Mouse (Mus musculus) liver, embryonic 15.5 days (tissue): ENCODE measurements around the gene Gm10134. TPM values are rescaled to one million over a fixed set of nuclear protein-coding genes. Genes with fewer than 3 reads are reported as not detected.
"Not testable (repeated sequence)": the region's sequence is repeated elsewhere in the genome, so short reads cannot be mapped to it uniquely, and the experiment has no call there.

ENCODE experiments used
- ATAC-seq: fragments of 200-750 bp; cut with Nextera tagmentation; 2 replicates; pipeline ENCODE4 v1.8.0; 2017; ENCODE audit warnings: moderate number of reproducible peaks, mild to moderate bottlenecking, moderate library complexity; ENCODE audit not compliant: insufficient read depth
- H3K27ac ChIP-seq: fragments of 300-500 bp; sonication (generic); replicated peaks from 2 replicates; pipeline ENCODE4 v1.5.1; 2015; ENCODE audit warnings: mild to moderate bottlenecking, inconsistent platforms
- H3K27me3 ChIP-seq: fragments of 300-500 bp; sonication (generic); 2 replicates; pipeline ENCODE4 v1.6.1; 2015; ENCODE audit warnings: mild to moderate bottlenecking, inconsistent platforms
- H3K36me3 ChIP-seq: fragments of 300-500 bp; sonication (generic); replicated peaks from 2 replicates; pipeline ENCODE4 v1.6.1; 2015; ENCODE audit warnings: moderate library complexity, mild to moderate bottlenecking, inconsistent platforms
- H3K4me1 ChIP-seq: fragments of 300-500 bp; sonication (generic); replicated peaks from 2 replicates; pipeline ENCODE4 v1.6.1; 2015; ENCODE audit warnings: inconsistent platforms
- H3K4me2 ChIP-seq: fragments of 300-500 bp; sonication (generic); 2 replicates; pipeline ENCODE4 v1.6.1; 2015; ENCODE audit warnings: moderate library complexity, mild to moderate bottlenecking, inconsistent platforms
- H3K4me3 ChIP-seq: fragments of 300-500 bp; sonication (generic); replicated peaks from 2 replicates; pipeline ENCODE4 v1.5.1; 2015; ENCODE audit warnings: mild to moderate bottlenecking, inconsistent platforms
- H3K9ac ChIP-seq: fragments of 300-500 bp; sonication (generic); 2 replicates; pipeline ENCODE4 v1.6.1; 2015; ENCODE audit warnings: moderate library complexity, mild to moderate bottlenecking, inconsistent platforms
- H3K9me3 ChIP-seq: fragments of 300-500 bp; sonication (generic); replicated peaks from 2 replicates; pipeline ENCODE4 v1.6.1; 2016; ENCODE audit warnings: inconsistent platforms
- WGBS: fragments of 180-500 bp; shearing (Covaris S2); methylation state at CpG from one replicate; pipeline ENCODE4 v1.1.7; 2015; ENCODE audit warnings: mixed read lengths; ENCODE audit not compliant: insufficient replicate concordance; 5-methylcytosine and 5-hydroxymethylcytosine counted together
- polyA plus RNA-seq: library from polyadenylated mRNA; unstranded; fragments of >200 nt; fragmentation: Nextera tagmentation; extraction: Ambion mirVana; gene quantifications from 2 replicates; pipeline ENCODE4 v1.2.1, GENCODE M21; 2015

The Gm10134 gene
- polyA plus RNA-seq, 1 experiment from 2014 or later: 0.82 TPM

- not testable (repeated sequence) for H3K4me3 ChIP-seq, H3K4me2 ChIP-seq, H3K36me3 ChIP-seq, H3K9me3 ChIP-seq, H3K9ac ChIP-seq, H3K27ac ChIP-seq, ATAC-seq
- 34% methylated on average over 5 of the region's 5 CpGs for WGBS
- H3K4me1 ChIP-seq: peaks cover 15% of the 10 kb centered on the region
- peaks cover 49% of the 10 kb centered on the region for H3K27me3 ChIP-seq
Measured at GRCm38 (mm10) chr2:28511600-28511999, 5.7 kb downstream of the Gm10134 start.

GRCm38 (mm10) chr2:28512798-28513401, 7.0 kb downstream of the Gm10134 start, which contains the start of gene Ralgds:
Gene Ralgds (plus strand): TSS chr2:28513125.
- H3K4me3 ChIP-seq: peak within 1 kb of the TSS; percentile 53
- ATAC-seq: peak; percentile 40; the same call in 1 of the 2 replicates
- H3K36me3 ChIP-seq: no peaks in the 10 kb centered on the region
- WGBS: under 1% methylated on average over 71 of the region's 71 CpGs
- peaks cover 15% of the 10 kb centered on the region for H3K4me1 ChIP-seq
- H3K4me2 ChIP-seq: peak within 1 kb of the TSS; percentile 83
- no peaks in the 10 kb centered on the region for H3K9me3 ChIP-seq
- no peak within 1 kb of the TSS for H3K27ac ChIP-seq
- no peak within 1 kb of the TSS; the same call in 1 of the 2 replicates for H3K9ac ChIP-seq
- H3K27me3 ChIP-seq: peaks cover 45% of the 10 kb centered on the region

DNA sequence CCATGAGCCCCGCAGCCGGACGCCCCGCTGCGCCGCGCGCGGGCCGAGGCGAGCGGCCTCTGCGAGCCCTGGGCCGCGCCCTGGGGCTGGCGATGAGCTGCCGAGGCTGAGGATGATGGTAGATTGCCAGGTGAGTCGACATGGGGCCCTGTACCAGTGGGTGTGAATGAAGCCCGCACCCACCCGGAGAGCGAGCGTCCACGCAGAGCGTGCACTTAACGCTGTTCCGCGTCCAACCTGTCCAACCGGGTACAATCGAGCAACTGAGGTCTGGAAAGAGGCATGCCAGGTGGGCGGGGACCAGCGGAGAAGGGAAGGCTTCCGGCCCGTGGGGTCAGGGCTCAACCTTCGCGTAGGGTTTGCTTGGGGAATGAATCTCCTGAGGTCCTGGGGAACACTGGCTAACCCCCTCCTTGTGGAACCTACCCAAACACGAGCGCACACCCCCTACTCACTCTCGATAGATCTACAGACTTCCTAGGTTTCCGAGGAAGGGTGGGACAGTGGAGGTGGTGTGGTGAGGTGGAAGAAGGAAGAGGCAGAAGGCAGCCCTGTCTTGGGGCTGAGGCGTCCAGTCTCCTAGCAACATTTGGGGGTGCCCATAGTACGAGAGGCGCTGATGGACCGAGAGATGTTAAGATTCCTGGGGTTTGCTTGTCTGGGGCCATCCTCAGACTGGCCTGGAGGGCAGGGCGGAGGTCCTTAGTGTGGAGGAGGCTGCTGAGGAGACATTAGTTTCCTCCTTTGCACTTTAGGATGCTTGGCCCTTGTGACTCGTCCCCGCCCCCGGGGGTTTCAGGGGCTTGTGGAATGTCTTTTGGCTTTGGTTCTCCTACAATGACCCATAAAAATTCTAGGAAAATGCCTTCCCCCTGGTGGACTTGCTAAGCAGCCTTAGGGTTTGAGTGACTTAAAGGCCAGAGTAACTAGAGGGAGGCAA, 7.8 kb downstream of the Gm10134 start:
- Histone ChIP-seq H3K36me3 (no peaks in the 10 kb centered on the region), H3K27me3 (peaks cover 45% of the 10 kb centered on the region), H3K4me3 (peak overlapping the region; percentile 53), H3K4me2 (peak overlapping the region; percentile 83), H3K9ac (no peak overlapping the region; the same call in 1 of the 2 replicates), H3K27ac (no peak overlapping the region), H3K9me3 (no peaks in the 10 kb centered on the region), H3K4me1 (peaks cover 15% of the 10 kb centered on the region)
- WGBS: 5% methylated on average over 47 of the region's 47 CpGs
- no peak; the same call in 1 of the 2 replicates for ATAC-seq

DNA sequence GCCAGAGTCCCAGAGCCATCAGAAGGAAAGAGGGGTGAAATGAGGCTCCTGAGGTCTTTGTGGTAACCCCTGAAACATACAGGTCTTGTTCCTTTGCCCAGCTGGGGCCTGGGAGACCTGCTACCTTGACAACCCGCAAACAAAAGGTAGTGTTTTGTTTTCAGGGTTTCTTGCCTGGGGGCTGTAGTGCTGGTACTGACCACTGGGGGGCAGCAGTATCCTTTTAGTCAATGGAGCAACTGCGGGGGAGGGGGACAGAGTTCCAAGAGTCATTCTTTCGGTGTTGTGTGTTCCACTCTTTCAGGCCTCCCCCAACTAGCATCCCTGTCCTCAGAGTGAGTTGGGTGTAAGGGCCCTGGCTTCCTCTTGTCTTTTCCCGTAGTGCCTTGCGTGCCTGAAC, 8.6 kb downstream of the Gm10134 start:
- H3K9ac ChIP-seq: no peak overlapping the region
- peak overlapping the region; percentile 83; the same call in 1 of the 2 replicates for H3K4me2 ChIP-seq
- H3K27ac ChIP-seq: no peak overlapping the region
- no peaks in the 10 kb centered on the region for H3K9me3 ChIP-seq
- peaks cover 45% of the 10 kb centered on the region for H3K27me3 ChIP-seq
- ATAC-seq: no peak
- WGBS: 19% methylated on average over 5 of the region's 5 CpGs
- H3K36me3 ChIP-seq: no peaks in the 10 kb centered on the region
- H3K4me1 ChIP-seq: peaks cover 15% of the 10 kb centered on the region
- H3K4me3 ChIP-seq: no peak overlapping the region

DNA sequence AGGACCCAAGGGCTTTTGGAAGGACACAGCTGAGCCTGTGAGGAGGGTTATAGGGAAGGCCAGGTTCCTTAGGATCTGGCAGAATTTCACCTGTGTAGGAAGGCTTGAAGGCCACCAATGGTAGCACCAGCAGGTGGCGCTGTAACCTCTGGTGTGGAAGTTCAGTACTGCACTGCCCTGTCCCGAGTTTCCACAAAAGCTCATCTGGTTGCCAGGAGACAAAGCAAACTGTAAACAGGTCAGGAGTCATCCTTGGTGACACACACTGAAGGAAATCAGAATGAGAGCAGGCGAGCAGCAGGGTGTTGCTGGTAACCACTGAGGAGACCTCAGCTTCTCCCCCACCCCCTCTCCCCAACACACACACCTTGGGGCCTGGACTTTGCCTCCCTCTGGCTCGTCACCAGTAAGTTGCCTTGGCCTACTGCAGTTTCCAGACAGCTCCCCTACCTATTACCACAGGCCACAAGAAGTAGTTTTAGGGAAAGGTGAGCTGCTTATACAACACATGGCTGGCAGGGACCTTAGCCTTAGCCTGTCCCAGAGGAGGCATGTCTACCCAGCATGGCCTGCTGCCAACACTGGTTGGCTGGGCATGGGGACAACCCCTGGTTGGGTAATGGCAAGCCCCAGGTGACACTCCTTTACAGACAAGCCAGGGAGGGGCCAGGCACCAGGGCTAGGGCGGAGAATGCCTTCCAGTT, 11.5 kb downstream of the Gm10134 start:
- ATAC-seq: no peak; the same call in 1 of the 2 replicates
- Histone ChIP-seq H3K27me3 (peaks cover 24% of the 10 kb centered on the region), H3K4me1 (peaks cover 15% of the 10 kb centered on the region), H3K9ac (no peak overlapping the region), H3K4me2 (no peak overlapping the region), H3K36me3 (no peaks in the 10 kb centered on the region), H3K27ac (no peak overlapping the region), H3K9me3 (no peaks in the 10 kb centered on the region), H3K4me3 (no peak overlapping the region)
- 26% methylated on average over 5 of the region's 5 CpGs for WGBS

- ATAC-seq: no peak
- WGBS: 90% methylated on average over 2 of the region's 2 CpGs
Measured at GRCm38 (mm10) chr2:28518231-28518630, 12.3 kb downstream of the Gm10134 start.

GRCm38 (mm10) chr2:28520581-28520980, 14.7 kb downstream of the Gm10134 start:
- Histone ChIP-seq H3K27ac (no peak overlapping the region), H3K27me3 (no peaks in the 10 kb centered on the region), H3K9ac (no peak overlapping the region), H3K36me3 (no peaks in the 10 kb centered on the region), H3K4me1 (peaks cover 13% of the 10 kb centered on the region), H3K9me3 (no peaks in the 10 kb centered on the region), H3K4me2 (no peak overlapping the region), H3K4me3 (no peak overlapping the region)
- no peak for ATAC-seq
- WGBS: 51% methylated on average over 5 of the region's 5 CpGs

More at GRCm38 (mm10) chr2:28518231-28518630, 12.3 kb downstream of the Gm10134 start:
- Histone ChIP-seq H3K4me2 (no peak overlapping the region), H3K4me3 (no peak overlapping the region), H3K4me1 (peaks cover 10% of the 10 kb centered on the region), H3K36me3 (no peaks in the 10 kb centered on the region), H3K9me3 (no peaks in the 10 kb centered on the region), H3K27me3 (peaks cover 15% of the 10 kb centered on the region), H3K27ac (no peak overlapping the region), H3K9ac (no peak overlapping the region)

GRCm38 (mm10) chr2:28521571-28522151, 15.8 kb downstream of the Gm10134 start:
- H3K27ac ChIP-seq: no peak overlapping the region
- H3K36me3 ChIP-seq: no peaks in the 10 kb centered on the region
- WGBS: 65% methylated on average over 6 of the region's 6 CpGs
- H3K4me1 ChIP-seq: peaks cover 22% of the 10 kb centered on the region
- no peak overlapping the region for H3K4me3 ChIP-seq
- no peak overlapping the region for H3K9ac ChIP-seq
- no peak for ATAC-seq
- no peaks in the 10 kb centered on the region for H3K27me3 ChIP-seq
- no peak overlapping the region for H3K4me2 ChIP-seq
- no peaks in the 10 kb centered on the region for H3K9me3 ChIP-seq

DNA sequence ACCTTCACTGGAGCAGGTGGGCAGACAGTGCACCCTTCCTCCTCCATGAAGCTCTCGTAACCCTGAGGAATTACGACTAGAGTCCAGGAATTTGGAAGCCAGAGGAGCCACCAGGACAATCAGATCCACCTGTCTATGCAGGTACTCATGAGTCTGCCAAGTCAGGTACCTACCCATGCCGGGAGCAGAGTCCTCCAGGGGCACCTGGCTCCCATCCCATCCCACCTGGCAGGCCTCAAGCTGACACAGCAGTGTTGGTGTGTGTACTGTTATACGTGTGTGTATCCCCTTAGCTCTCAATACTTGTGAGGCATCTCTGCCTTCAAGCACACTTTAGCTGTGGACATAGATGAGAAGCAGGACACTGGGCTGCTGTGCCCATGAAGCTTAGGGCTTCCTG, 16.3 kb downstream of the Gm10134 start:
- 61% methylated on average over 4 of the region's 4 CpGs for WGBS
- Histone ChIP-seq H3K9ac (no peak overlapping the region), H3K27me3 (no peaks in the 10 kb centered on the region), H3K36me3 (no peaks in the 10 kb centered on the region), H3K27ac (no peak overlapping the region), H3K4me2 (no peak overlapping the region), H3K9me3 (no peaks in the 10 kb centered on the region), H3K4me1 (peaks cover 22% of the 10 kb centered on the region), H3K4me3 (no peak overlapping the region)
- ATAC-seq: no peak

DNA sequence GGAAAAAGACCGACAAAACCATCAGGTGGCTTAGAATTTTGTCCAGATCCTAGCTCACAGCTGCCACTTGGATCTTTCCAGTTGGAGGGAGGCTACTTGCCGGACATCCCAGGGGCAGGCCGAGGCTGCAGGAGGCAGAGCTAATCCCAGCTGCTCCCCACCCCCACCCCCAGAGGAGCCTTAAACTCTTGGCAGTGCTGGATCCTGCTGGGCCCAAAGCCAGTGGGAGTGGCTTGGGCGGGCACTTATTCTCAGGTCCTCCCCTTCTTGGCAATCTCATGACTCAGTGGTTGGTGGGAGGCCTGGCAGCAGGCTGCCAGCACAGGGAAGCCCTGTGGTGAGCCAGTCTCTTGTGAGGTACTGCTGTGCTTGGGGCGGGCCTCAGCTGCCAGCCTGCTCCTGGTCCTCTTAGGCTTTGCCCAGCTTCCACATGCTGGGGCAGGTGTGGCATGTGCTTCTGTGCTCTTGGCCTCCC, 17.8 kb downstream of the Gm10134 start:
- Histone ChIP-seq H3K27me3 (no peaks in the 10 kb centered on the region), H3K9ac (no peak overlapping the region), H3K27ac (no peak overlapping the region), H3K4me3 (no peak overlapping the region), H3K4me2 (no peak overlapping the region), H3K9me3 (no peaks in the 10 kb centered on the region), H3K4me1 (peaks cover 22% of the 10 kb centered on the region), H3K36me3 (no peaks in the 10 kb centered on the region)
- WGBS: 50% methylated on average over 5 of the region's 5 CpGs
- ATAC-seq: peak; percentile 17; the same call in 1 of the 2 replicates
